Mouse (Mus musculus) right cerebral cortex, adult 18-20 months (tissue): ENCODE measurements around the gene Gng3.
A peak's percentile ranks its signal among the peaks of the same experiment; 100 is the strongest.
"Not testable (repeated sequence)": the region's sequence is repeated elsewhere in the genome, so short reads cannot be mapped to it uniquely, and the experiment has no call there.

ENCODE experiments used
- DNase-seq: peaks from one replicate; pipeline ENCODE4 v3.0.0; 2022; ENCODE audit warnings: mixed read lengths

Gng3 gene

GRCm38 (mm10) chr19:8839103-8839907 lies at the start of gene Gng3:
Gng3 (minus strand) TSS chr19:8839194.
- DNase-seq, result peak; percentile 91

- no peak for DNase-seq
Observed at GRCm38 (mm10) chr19:8887585-8888463, 48.8 kb upstream of the Gng3 start.

DNA sequence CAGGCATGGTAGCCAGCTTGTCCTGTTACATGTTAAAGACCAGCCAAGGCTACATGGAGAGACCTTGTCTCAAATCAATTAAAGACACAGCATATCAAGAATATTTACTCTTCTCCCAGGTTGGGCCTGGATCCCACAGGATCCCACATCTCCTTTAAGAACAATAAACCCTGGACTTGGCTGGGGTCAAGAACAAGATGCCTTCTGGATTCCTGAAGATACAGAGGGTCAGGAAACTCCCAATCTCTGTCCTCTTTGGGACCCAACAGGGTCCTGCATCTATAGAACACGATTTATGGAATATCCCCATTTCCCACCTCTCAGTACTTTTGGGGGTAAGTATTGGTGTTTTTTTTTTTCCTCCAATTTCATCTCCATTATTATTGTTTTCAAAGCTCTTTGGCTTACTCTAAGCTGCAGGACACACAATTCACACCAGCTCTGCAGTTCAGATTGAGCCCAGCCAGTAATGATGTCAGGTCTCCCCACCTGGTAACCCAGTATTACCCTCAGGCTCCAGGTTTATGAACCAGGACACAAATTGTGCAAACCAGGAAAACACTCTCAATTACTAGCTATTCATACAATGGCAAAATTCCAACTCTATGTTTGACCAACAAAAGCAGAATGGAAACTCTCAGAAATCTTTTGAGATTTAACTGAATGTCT lies 48.1 kb upstream of the Gng3 start:
- DNase-seq, result no peak

DNA sequence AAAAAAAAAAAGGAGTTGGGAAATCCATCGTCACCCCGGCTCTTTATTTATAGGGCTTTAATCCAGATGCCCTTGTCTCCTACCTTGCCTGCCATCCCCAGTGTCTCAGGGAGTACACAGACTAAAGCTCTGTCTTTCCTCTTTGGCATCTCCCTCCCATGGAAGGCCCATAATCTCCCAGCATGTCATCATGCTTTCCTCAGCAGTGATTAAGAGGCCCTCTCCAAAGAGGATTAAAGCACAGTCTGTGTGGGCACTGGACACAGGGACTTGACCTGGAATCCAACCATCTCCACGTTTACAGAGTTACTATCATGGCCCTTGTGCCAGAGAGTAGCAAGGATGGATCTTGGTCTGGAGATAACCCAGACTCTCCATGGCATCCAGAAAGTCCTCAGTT lies 44.6 kb upstream of the Gng3 start, which contains the start of the genes Lbhd1 and Gm49403:
Gene Lbhd1, plus strand, starts transcription at position 117 of the 400 bp plus-strand sequence.
Gene Gm49403, plus strand, starts transcription at position 315 of the 400 bp plus-strand sequence.
- no peak for DNase-seq

- DNase-seq, result no peak
Observed at GRCm38 (mm10) chr19:8881034-8881392, 42.0 kb upstream of the Gng3 start.

- peak; percentile 92 for DNase-seq
Observed at GRCm38 (mm10) chr19:8880311-8881033, 41.5 kb upstream of the Gng3 start, which contains the start of gene Uqcc3. Uqcc3 (minus strand) TSS chr19:8880923.

DNA sequence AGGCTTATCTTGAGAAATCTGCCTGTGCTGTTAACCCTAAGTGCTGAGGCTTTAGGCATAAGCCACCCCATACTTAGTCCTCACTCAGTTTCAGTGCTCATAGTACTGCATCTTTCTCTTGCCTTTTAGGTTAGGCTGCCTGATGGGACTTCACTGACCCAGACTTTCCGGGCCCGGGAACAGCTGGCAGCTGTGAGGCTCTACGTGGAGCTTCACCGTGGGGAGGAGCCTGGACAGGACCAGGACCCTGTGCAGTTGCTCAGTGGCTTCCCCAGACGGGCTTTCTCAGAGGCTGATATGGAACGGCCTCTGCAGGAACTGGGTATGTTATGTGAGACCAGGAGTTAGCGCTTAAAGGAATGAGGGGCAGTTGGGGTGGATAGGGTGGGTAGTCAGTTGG lies 36.0 kb upstream of the Gng3 start:
- no peak for DNase-seq

DNA sequence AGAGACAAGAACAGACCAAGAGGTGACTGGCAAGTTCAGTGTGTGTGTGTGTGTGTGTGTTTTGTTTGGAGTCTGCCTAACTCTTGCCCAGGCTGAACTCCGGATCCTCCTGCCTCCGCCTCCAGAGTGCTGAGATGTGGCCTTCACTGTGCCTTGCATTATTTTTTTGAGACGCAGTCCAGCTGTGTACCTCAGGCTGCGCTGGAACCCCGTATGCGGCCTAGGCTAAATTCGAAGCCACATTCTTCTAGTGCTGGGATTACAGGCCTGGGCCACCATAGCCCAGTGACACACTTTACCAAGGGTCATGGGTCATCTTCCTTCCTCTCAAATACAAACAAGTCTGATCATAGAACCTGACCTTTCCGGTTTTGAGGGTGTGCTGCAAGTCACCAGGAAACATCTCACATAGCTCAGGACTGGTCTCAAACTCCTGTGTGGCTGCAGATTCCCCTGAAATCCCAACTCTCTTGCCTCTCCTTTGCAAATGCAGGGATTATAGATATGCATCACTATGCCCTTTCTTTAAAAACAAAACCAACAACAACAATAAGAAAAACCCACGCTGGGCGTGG lies 33.4 kb upstream of the Gng3 start:
- no peak for DNase-seq

- DNase-seq, result peak; percentile 98
Observed at GRCm38 (mm10) chr19:8871267-8872186, 32.5 kb upstream of the Gng3 start, which contains the start of gene Ubxn1. Ubxn1 (plus strand) TSS chr19:8871496.

- no peak for DNase-seq
Observed at GRCm38 (mm10) chr19:8870838-8871237, 31.8 kb upstream of the Gng3 start.

GRCm38 (mm10) chr19:8870381-8870780 lies 31.4 kb upstream of the Gng3 start:
- not testable (repeated sequence) for DNase-seq

- peak; percentile 45 for DNase-seq
Observed at GRCm38 (mm10) chr19:8864265-8864664, 25.3 kb upstream of the Gng3 start.

DNA sequence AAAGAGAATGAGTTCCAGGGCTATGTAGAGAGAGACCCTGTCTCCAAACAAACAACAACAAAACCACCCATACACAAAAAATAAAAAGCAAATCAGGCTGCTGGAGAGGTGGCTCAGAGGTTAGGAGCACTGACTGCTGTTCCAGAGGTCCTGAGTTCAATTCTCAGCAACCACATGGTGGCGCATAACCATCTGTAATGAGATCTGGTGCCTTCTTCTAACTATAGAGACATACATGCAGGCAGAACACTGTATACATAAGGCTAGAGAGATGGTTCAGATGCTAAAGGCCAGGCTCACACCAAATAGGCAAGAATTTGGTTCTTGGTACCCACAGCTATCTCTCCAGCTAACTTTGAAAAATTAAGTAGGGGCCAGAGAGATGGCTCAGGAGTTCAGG lies 20.0 kb upstream of the Gng3 start:
- no peak for DNase-seq

- DNase-seq, result no peak
Observed at GRCm38 (mm10) chr19:8857689-8858088, 18.7 kb upstream of the Gng3 start.

- DNase-seq, result no peak
Observed at GRCm38 (mm10) chr19:8853117-8853516, 14.1 kb upstream of the Gng3 start.

DNA sequence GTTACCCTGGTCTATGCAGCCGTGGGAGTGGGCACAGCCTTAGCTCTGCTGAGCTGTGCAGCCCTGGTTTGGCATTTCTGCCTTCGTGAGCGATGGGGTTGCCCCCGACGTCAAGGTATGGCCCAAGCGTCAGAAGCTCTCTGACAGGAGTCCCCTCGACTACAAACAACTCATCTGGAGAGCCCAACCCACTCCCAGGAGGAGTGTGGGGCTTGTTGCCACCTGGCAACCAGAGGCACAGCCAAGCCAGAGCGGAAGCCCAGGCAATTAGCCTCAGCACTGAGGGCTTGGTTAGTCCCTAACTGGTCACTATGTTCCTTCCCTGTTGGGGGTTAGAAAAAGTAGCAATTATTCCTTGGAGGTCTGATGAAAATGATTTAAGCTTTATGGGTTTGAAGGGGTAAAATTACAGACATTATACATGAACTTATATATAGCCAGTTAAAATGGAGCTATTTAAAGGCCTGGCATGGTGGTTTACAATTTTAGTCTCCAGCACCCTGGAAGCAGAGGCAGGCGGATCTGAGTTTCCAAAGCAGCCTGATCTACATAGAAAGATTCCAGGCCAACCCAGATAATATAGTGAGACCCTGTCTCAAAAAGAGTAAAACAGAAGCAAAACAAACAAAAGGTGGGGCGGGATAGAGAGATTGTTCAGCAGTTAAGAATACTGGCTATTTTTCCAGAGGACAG lies 13.4 kb upstream of the Gng3 start:
- no peak for DNase-seq

- no peak for DNase-seq
Observed at GRCm38 (mm10) chr19:8851639-8852038, 12.6 kb upstream of the Gng3 start.

- DNase-seq, result no peak
Observed at GRCm38 (mm10) chr19:8850402-8850901, 11.5 kb upstream of the Gng3 start, which contains the start of gene Lrrn4cl. Lrrn4cl (plus strand) TSS chr19:8850768.

DNA sequence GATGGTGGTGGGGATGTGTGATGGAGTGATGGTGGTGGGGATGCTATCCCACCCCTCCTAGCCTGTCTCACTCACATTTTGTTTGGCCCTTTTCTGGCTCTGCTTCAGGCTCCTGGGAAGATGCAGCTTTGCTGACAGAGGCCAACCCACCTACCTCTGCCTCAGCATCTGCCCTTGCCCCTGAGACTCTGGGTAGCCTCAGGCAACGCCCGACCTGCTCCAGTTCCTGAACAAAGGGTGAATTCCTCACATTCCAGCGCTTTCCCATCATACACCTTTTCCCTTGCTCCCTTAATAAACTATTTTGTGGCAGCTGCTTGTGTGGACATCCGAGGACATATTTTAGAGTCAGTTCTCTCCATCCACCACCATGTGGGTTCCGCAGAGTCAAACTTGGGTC lies 9.4 kb upstream of the Gng3 start:
- no peak for DNase-seq
